Mouse (Mus musculus): Measurements from ENCODE around the gene B3gnt7.

- TF ChIP-seq POLR2A (IDR thresholded peaks at IDR 0.05; ENCODE audit: borderline replicate concordance, extremely low read depth, insufficient read depth, insufficient read length, poor library complexity, severe bottlenecking) (no peak), CTCF (IDR thresholded peaks at IDR 0.05; ENCODE audit: borderline replicate concordance, extremely low read depth, insufficient read depth, insufficient read length) (no peak)
These were observed 46.2 kb downstream of the B3gnt7 start for GRCm38 (mm10) chr1:86348801-86349200.

All from brain, embryonic 14.5 days (tissue).